Mouse (Mus musculus) spleen, adult 2 months (tissue): ENCODE measurements at regions not wholly inside any gene's neighbourhood (a gene's known extent, or its start where the extent isn't known, plus 50 kb on each side); places are given as distances from the start of the nearest gene placed in this dataset.

ENCODE experiments used
- DNase-seq, 2 experiments: peaks; one replicate each; pipeline versions ENCODE4 v3.0.0 to v3.0.0-alpha.2; 2012 to 2021; ENCODE audit warnings: low spot score in 2 of 2, low read depth in 1 of 2
- H3K27ac ChIP-seq: fragments of 200-500 bp; 2 replicates; pipeline ENCODE4 v1.5.1; 2012; ENCODE audit warnings: low read length, inconsistent platforms; ENCODE audit not compliant: insufficient read depth
- H3K27me3 ChIP-seq: fragments of 200-500 bp; 2 replicates; pipeline ENCODE4 v1.6.1; 2012; ENCODE audit warnings: mild to moderate bottlenecking, moderate library complexity, low read length, inconsistent platforms; ENCODE audit not compliant: control insufficient read depth, insufficient read depth
- H3K36me3 ChIP-seq: fragments of 200-500 bp; 2 replicates; pipeline ENCODE4 v1.6.1; 2012; ENCODE audit warnings: mild to moderate bottlenecking, low read length, inconsistent platforms; ENCODE audit not compliant: control insufficient read depth, insufficient read depth
- H3K4me1 ChIP-seq: fragments of 200-500 bp; 2 replicates; pipeline ENCODE4 v1.6.1; 2011; ENCODE audit warnings: inconsistent platforms; ENCODE audit not compliant: control insufficient read depth, insufficient read depth, insufficient read length
- H3K4me3 ChIP-seq: fragments of 200-500 bp; 2 replicates; pipeline ENCODE4 v1.5.1; 2011; ENCODE audit warnings: mild to moderate bottlenecking, inconsistent platforms; ENCODE audit not compliant: insufficient read depth, insufficient read length; ENCODE audit errors: extremely low read depth
- CTCF ChIP-seq: fragments of 200-500 bp; IDR thresholded peaks from 2 replicates; pipeline ENCODE4 v1.5.1; 2011; ENCODE audit warnings: mild to moderate bottlenecking, inconsistent platforms; ENCODE audit not compliant: insufficient read depth, insufficient read length, insufficient replicate concordance; ENCODE audit errors: extremely low read depth
- POLR2A ChIP-seq: fragments of 200-500 bp; IDR thresholded peaks from 2 replicates; pipeline ENCODE4 v1.6.1; 2011; ENCODE audit warnings: low read depth, low read length, inconsistent platforms
- WGBS: fragments of 180-500 bp; shearing (Covaris S2); methylation state at CpG from one replicate; pipeline ENCODE4 v1.1.7; 2018; 5-methylcytosine and 5-hydroxymethylcytosine counted together

- Histone ChIP-seq H3K4me1 (no peaks in the 10 kb centered on the region), H3K27me3 (no peaks in the 10 kb centered on the region), H3K27ac (no peak overlapping the region), H3K4me3 (no peak overlapping the region), H3K36me3 (no peaks in the 10 kb centered on the region)
- TF ChIP-seq POLR2A: no peak
- TF ChIP-seq CTCF: no peak
- 83% methylated on average over 5 of the region's 5 CpGs for WGBS
- no peak for DNase-seq
Measured at GRCm38 (mm10) chr12:106928389-106928788, 560.0 kb upstream of the 3110018I06Rik start.

- no peak for DNase-seq
- TF ChIP-seq POLR2A: no peak
- no peak for TF ChIP-seq CTCF
- H3K27ac ChIP-seq: no peak overlapping the region
- 83% methylated on average over 13 of the region's 13 CpGs for WGBS
- no peaks in the 10 kb centered on the region for H3K36me3 ChIP-seq
- no peak overlapping the region for H3K4me3 ChIP-seq
- no peaks in the 10 kb centered on the region for H3K27me3 ChIP-seq
- no peaks in the 10 kb centered on the region for H3K4me1 ChIP-seq
Measured at GRCm38 (mm10) chr12:106929161-106929560, 559.3 kb upstream of the 3110018I06Rik start.

GRCm38 (mm10) chr12:106931591-106931990 is 556.8 kb upstream of the 3110018I06Rik start:
- Histone ChIP-seq H3K4me3 (no peak overlapping the region), H3K36me3 (no peaks in the 10 kb centered on the region), H3K27ac (no peak overlapping the region), H3K27me3 (no peaks in the 10 kb centered on the region), H3K4me1 (no peaks in the 10 kb centered on the region)
- no peak for TF ChIP-seq POLR2A
- no peak for TF ChIP-seq CTCF
- no peak for DNase-seq
- WGBS: 87% methylated on average over 3 of the region's 3 CpGs

- Histone ChIP-seq H3K4me1 (no peaks in the 10 kb centered on the region), H3K36me3 (no peaks in the 10 kb centered on the region), H3K4me3 (no peak overlapping the region), H3K27me3 (no peaks in the 10 kb centered on the region), H3K27ac (no peak overlapping the region)
- DNase-seq: no peak
- 78% methylated on average over 12 of the region's 12 CpGs for WGBS
- TF ChIP-seq POLR2A (no peak), CTCF (no peak)
Measured at GRCm38 (mm10) chr12:106939381-106939780, 549.1 kb upstream of the 3110018I06Rik start.

- TF ChIP-seq CTCF (no peak), POLR2A (no peak)
- WGBS: 62% methylated on average over 5 of the region's 5 CpGs
- H3K27ac ChIP-seq: no peak overlapping the region
- no peak for DNase-seq
- H3K4me3 ChIP-seq: no peak overlapping the region
- no peaks in the 10 kb centered on the region for H3K36me3 ChIP-seq
- no peaks in the 10 kb centered on the region for H3K4me1 ChIP-seq
- no peaks in the 10 kb centered on the region for H3K27me3 ChIP-seq
Measured at GRCm38 (mm10) chr12:106943874-106944273, 544.6 kb upstream of the 3110018I06Rik start.

- H3K4me3 ChIP-seq: no peak overlapping the region
- no peaks in the 10 kb centered on the region for H3K4me1 ChIP-seq
- H3K36me3 ChIP-seq: no peaks in the 10 kb centered on the region
- no peaks in the 10 kb centered on the region for H3K27me3 ChIP-seq
- WGBS: 88% methylated on average over 11 of the region's 11 CpGs
- no peak for TF ChIP-seq CTCF
- TF ChIP-seq POLR2A: no peak
- no peak for DNase-seq
- no peak overlapping the region for H3K27ac ChIP-seq
Measured at GRCm38 (mm10) chr12:106952621-106953020, 535.8 kb upstream of the 3110018I06Rik start.

GRCm38 (mm10) chr12:106955778-106956177 is 532.7 kb upstream of the 3110018I06Rik start:
- no peak for TF ChIP-seq CTCF
- TF ChIP-seq POLR2A: no peak
- H3K4me1 ChIP-seq: no peaks in the 10 kb centered on the region
- no peaks in the 10 kb centered on the region for H3K36me3 ChIP-seq
- no peak overlapping the region for H3K4me3 ChIP-seq
- DNase-seq: no peak
- 81% methylated on average over 12 of the region's 12 CpGs for WGBS
- H3K27me3 ChIP-seq: no peaks in the 10 kb centered on the region
- H3K27ac ChIP-seq: no peak overlapping the region
